Mouse (Mus musculus) brain, embryonic 14.5 days (tissue): ENCODE results near the gene Fam185a.

Experiments used
- CTCF ChIP-seq: fragments of 200-500 bp; IDR thresholded peaks from 2 replicates; pipeline ENCODE4 v1.5.1; 2012; ENCODE audit warnings: inconsistent platforms, mild to moderate bottlenecking, moderate library complexity, borderline replicate concordance; ENCODE audit not compliant: insufficient read depth, insufficient read length; ENCODE audit errors: extremely low read depth
- POLR2A ChIP-seq: fragments of 200-500 bp; IDR thresholded peaks from 2 replicates; pipeline ENCODE4 v1.6.1; 2012; ENCODE audit warnings: mild to moderate bottlenecking, inconsistent platforms, borderline replicate concordance; ENCODE audit not compliant: poor library complexity, insufficient read depth, insufficient read length, severe bottlenecking; ENCODE audit errors: extremely low read depth

GRCm38 (mm10) chr5:21388855-21389254 lies 35.9 kb upstream of the Fam185a start:
- TF ChIP-seq POLR2A (no peak), CTCF (no peak)
